Mouse (Mus musculus): ENCODE results near the gene Shank1.

- TF ChIP-seq POLR2A (IDR thresholded peaks at IDR 0.05; ENCODE audit: low read depth, low read length) (no peak), CTCF (IDR thresholded peaks at IDR 0.05; ENCODE audit: extremely low read depth, insufficient read length, insufficient replicate concordance, low read depth, low read length) (no peak)
These were observed 328 bp downstream of the Shank1 start for GRCm38 (mm10) chr7:44310285-44310877.
